Mouse (Mus musculus) small intestine, adult 2 months (tissue): ENCODE data around the gene Vash1.

Experiments
- CTCF ChIP-seq: fragments of 200-500 bp; IDR thresholded peaks from 2 replicates; pipeline ENCODE4 v1.5.1; 2012; ENCODE audit warnings: low read depth, mild to moderate bottlenecking, control low read depth, inconsistent platforms, low read length, moderate library complexity, mixed read lengths; ENCODE audit not compliant: insufficient replicate concordance, insufficient read length; ENCODE audit errors: extremely low read depth
- POLR2A ChIP-seq: fragments of 200-500 bp; IDR thresholded peaks from 2 replicates; pipeline ENCODE4 v1.6.1; 2012; ENCODE audit warnings: low read depth, mild to moderate bottlenecking, control low read depth, inconsistent platforms, low read length, moderate library complexity

- TF ChIP-seq CTCF (no peak), POLR2A (peak; percentile 64)
Observed at GRCm38 (mm10) chr12:86726120-86726640, 47.7 kb downstream of the Vash1 start, which contains the start of gene Angel1.
